Comparison of ENCODE assay signal across 16 mouse cellular contexts in the genomic region with DNA sequence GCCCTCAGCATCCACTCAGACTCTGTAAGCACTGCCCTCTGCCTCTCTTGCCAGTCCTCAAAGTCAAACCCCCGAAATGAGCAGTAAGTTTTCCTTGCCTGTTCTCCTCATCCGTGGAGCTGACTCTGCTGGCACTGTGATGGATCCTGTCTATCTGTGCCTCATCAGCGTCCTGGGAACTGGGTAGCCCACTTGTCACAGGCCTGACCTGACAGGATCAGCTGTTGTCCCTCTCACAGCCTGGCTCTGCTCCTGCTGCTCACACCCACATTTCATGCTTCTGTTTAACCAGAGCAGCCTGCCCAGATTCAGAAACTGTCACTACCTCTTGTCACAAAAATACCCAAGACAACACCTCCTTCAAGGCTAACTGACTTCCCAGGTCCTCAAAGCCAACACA. TPM values are rescaled to one million over a fixed set of nuclear protein-coding genes. Genes with fewer than 3 reads are reported as not detected.
DNase-seq lines count a peak whose midpoint lies in the region.
"Had no signal": no experiment of that assay in that cellular context is flagged by ENCODE, and none has a peak within 500 bp of the region (broad histone marks: within the 10 kb centered on the region; RNA-seq: fewer than 3 reads in every experiment).

No protein-coding gene starts in this region.

- intact Hi-C loops in left cerebral cortex, postnatal 36 days (cut with DNase I), result no loop called here
- intact Hi-C loops in gastrocnemius, postnatal 14 days (cut with DNase I; ENCODE audit: low total_unique reads), result no loop called here

- peak; percentile 94 for DNase-seq in heart, adult 11 months
- no peak for DNase-seq in heart, adult 8-10 months (ENCODE audit: low spot score)
- DNase-seq in left cerebral cortex, postnatal 36 days (ENCODE audit: low spot score in 2 of 2), result peak; percentile 22 to 47
- DNase-seq in left cerebral cortex, adult 9 months (ENCODE audit: low spot score in 2 of 2), result no peak
- DNase-seq in brain, adult 2 months (ENCODE audit: low read depth, low spot score), result peak; percentile 33
- DNase-seq in gastrocnemius, postnatal 14 days, result peak; percentile 13
- no peak for DNase-seq in layer of hippocampus, postnatal 10 days (ENCODE audit: low spot score in 2 of 2)
- DNase-seq: adrenal gland, adult 2 months; cerebellum, adult 18-20 months; cerebellum, postnatal 36 days; embryo, embryonic 11 days; kidney, adult 11 months; liver; lung, postnatal 10 days; thymus, adult 2 months; thymus, postnatal 4 days had no signal

RNA-seq across cellular contexts. Expression of gene Camta1, which starts 37.7 kb away (rescaled TPM):
- 100 to 1,000 TPM; 185 to 232 (median 202) TPM for total RNA-seq in heart, adult 8-10 months (2022)
- 100 to 1,000 TPM; 207 to 216 TPM for total RNA-seq in left cerebral cortex, postnatal 36 days (2021)
- 10 to 100 TPM; 66.1 to 84.1 TPM for total RNA-seq in gastrocnemius, postnatal 14 days (2021)
- total RNA-seq in layer of hippocampus, postnatal 10 days (2021), result 100 to 1,000 TPM; 218 to 223 TPM

Comparison
In these comparisons a context has a peak if more than half of its experiments do, and no peak if none do; other contexts are left out.
1. DNase-seq: peak in heart, adult 11 months (single experiment), left cerebral cortex, postnatal 36 days (2 of 2), brain, adult 2 months (single experiment) and gastrocnemius, postnatal 14 days (single experiment); none in heart, adult 8-10 months (single experiment), left cerebral cortex, adult 9 months (0 of 2) and layer of hippocampus, postnatal 10 days (0 of 2).